Mouse (Mus musculus) heart, adult 2 months (tissue): ENCODE results near the gene Zcchc14. TPM values are rescaled to one million over a fixed set of nuclear protein-coding genes. Genes with fewer than 3 reads are reported as not detected.

Source experiments
- DNase-seq, 2 experiments: peaks; one replicate each; pipeline ENCODE4 v3.0.0; 2021
- H3K27ac ChIP-seq: fragments of 200-600 bp; 2 replicates; pipeline ENCODE4 v1.8.1; 2022
- H3K27me3 ChIP-seq: fragments of 200-500 bp; 2 replicates; pipeline ENCODE4 v1.6.1; 2012; ENCODE audit warnings: mild to moderate bottlenecking, low read length, inconsistent platforms, mixed read lengths; ENCODE audit not compliant: control insufficient read depth, insufficient read depth
- H3K36me3 ChIP-seq: fragments of 200-500 bp; 2 replicates; pipeline ENCODE4 v1.6.1; 2012; ENCODE audit warnings: low read length, inconsistent platforms; ENCODE audit not compliant: control insufficient read depth, insufficient read depth
- H3K4me1 ChIP-seq: fragments of 200-500 bp; 2 replicates; pipeline ENCODE4 v1.6.1; 2011; ENCODE audit warnings: low read length; ENCODE audit not compliant: control insufficient read depth, insufficient read depth
- H3K4me3 ChIP-seq: fragments of 200-600 bp; 2 replicates; pipeline ENCODE4 v1.8.1; 2022
- H3K79me2 ChIP-seq: fragments of 200-500 bp; replicated peaks from 2 replicates; pipeline ENCODE4 v1.6.1; 2012; ENCODE audit warnings: mild to moderate bottlenecking, inconsistent platforms, low read length, moderate library complexity, mixed read lengths; ENCODE audit not compliant: control insufficient read depth, insufficient read depth
- H3K9ac ChIP-seq: fragments of 200-500 bp; 2 replicates; pipeline ENCODE4 v1.6.1; 2012; ENCODE audit warnings: low read depth, mild to moderate bottlenecking, control low read depth, inconsistent platforms, low read length, mixed read lengths
- CTCF ChIP-seq: fragments of 200-600 bp; IDR thresholded peaks from 2 replicates; pipeline ENCODE4 v1.8.1; 2022; ENCODE audit warnings: antibody characterized with exemption, mild to moderate bottlenecking, moderate library complexity
- EP300 ChIP-seq: fragments of 200-500 bp; IDR thresholded peaks from 2 replicates; pipeline ENCODE4 v1.6.1; 2011; ENCODE audit warnings: low read depth, low read length, control low read depth; ENCODE audit not compliant: insufficient read depth
- POLR2A ChIP-seq: fragments of 200-500 bp; IDR thresholded peaks from 2 replicates; pipeline ENCODE4 v1.6.1; 2011; ENCODE audit warnings: mild to moderate bottlenecking, low read depth, low read length, control low read depth; ENCODE audit not compliant: insufficient read depth
- WGBS: fragments of 180-500 bp; shearing (Covaris S2); methylation state at CpG from one replicate; pipeline ENCODE4 v1.1.7; 2018; 5-methylcytosine and 5-hydroxymethylcytosine counted together
- intact Hi-C: fragments of 180-260 bp; cut with DNase I; formaldehyde crosslinking; loops from one replicate; pipeline ENCODE4 v1.15.1; 2025
- polyA plus RNA-seq: library from polyadenylated mRNA; depleted of rRNA; stranded (reverse); fragments of >200 nt; gene quantifications from 2 replicates; pipeline ENCODE4 v1.2.3, GENCODE M21; 2012
- total RNA-seq, 2 experiments: library from RNA; stranded (reverse); gene quantifications; 2 replicates each; pipeline ENCODE4 v1.2.3; 2021

Zcchc14 gene
- total and polyA plus RNA-seq, 3 experiments: 17.6 to 30.0 (median 28.5) TPM

- no peak for DNase-seq
- no peak overlapping the region for H3K4me3 ChIP-seq
- no peak for TF ChIP-seq EP300
- 45% methylated on average over 18 of the region's 18 CpGs for WGBS
- H3K36me3 ChIP-seq: no peaks in the 10 kb centered on the region
- intact Hi-C loops: no loop called here
- H3K27ac ChIP-seq: no peak overlapping the region
- H3K79me2 ChIP-seq: no peaks in the 10 kb centered on the region
- H3K9ac ChIP-seq: no peak overlapping the region
- peaks cover 8% of the 10 kb centered on the region for H3K4me1 ChIP-seq
- no peaks in the 10 kb centered on the region for H3K27me3 ChIP-seq
Observed at GRCm38 (mm10) chr8:121661631-121662357, 9.1 kb upstream of the Zcchc14 start.

- no peak overlapping the region for H3K4me3 ChIP-seq
- H3K4me1 ChIP-seq: peaks cover 4% of the 10 kb centered on the region
- no peak overlapping the region for H3K9ac ChIP-seq
- no peak overlapping the region for H3K27ac ChIP-seq
- DNase-seq: no peak
- intact Hi-C loops: no loop called here
- WGBS: 61% methylated on average over 15 of the region's 15 CpGs
- H3K27me3 ChIP-seq: no peaks in the 10 kb centered on the region
- H3K79me2 ChIP-seq: no peaks in the 10 kb centered on the region
- TF ChIP-seq CTCF: no peak
- H3K36me3 ChIP-seq: no peaks in the 10 kb centered on the region
Observed at GRCm38 (mm10) chr8:121660602-121661001, 7.9 kb upstream of the Zcchc14 start.

GRCm38 (mm10) chr8:121654966-121655494 is 2.3 kb upstream of the Zcchc14 start:
- DNase-seq: no peak
- Histone ChIP-seq H3K27ac (no peak overlapping the region), H3K79me2 (peaks cover 10% of the 10 kb centered on the region), H3K27me3 (no peaks in the 10 kb centered on the region), H3K9ac (no peak overlapping the region), H3K4me1 (peaks cover 12% of the 10 kb centered on the region), H3K4me3 (no peak overlapping the region), H3K36me3 (no peaks in the 10 kb centered on the region; the same call in 1 of the 2 replicates)
- 88% methylated on average over 14 of the region's 14 CpGs for WGBS
- TF ChIP-seq POLR2A: no peak
- no peak for TF ChIP-seq CTCF
- no peak for TF ChIP-seq EP300
- intact Hi-C loops: no loop called here

GRCm38 (mm10) chr8:121654131-121654530 is 1.4 kb upstream of the Zcchc14 start:
- Histone ChIP-seq H3K27ac (no peak overlapping the region; the same call in 1 of the 2 replicates), H3K4me3 (no peak overlapping the region), H3K27me3 (no peaks in the 10 kb centered on the region)

GRCm38 (mm10) chr8:121653340-121654019 is 779 bp upstream of the Zcchc14 start:
- Histone ChIP-seq H3K36me3 (no peaks in the 10 kb centered on the region; the same call in 1 of the 2 replicates), H3K27ac (peak overlapping the region; percentile 94), H3K4me1 (peaks cover 22% of the 10 kb centered on the region), H3K27me3 (no peaks in the 10 kb centered on the region), H3K4me3 (peak overlapping the region; percentile 80), H3K9ac (peak overlapping the region; percentile 82), H3K79me2 (peaks cover 12% of the 10 kb centered on the region)
- WGBS: 3% methylated on average over 31 of the region's 31 CpGs
- intact Hi-C loops: no loop called here
- DNase-seq: no peak
- no peak for TF ChIP-seq CTCF
- no peak for TF ChIP-seq EP300
- no peak for TF ChIP-seq POLR2A

More at GRCm38 (mm10) chr8:121654131-121654530, 1.4 kb upstream of the Zcchc14 start:
- Histone ChIP-seq H3K36me3 (no peaks in the 10 kb centered on the region; the same call in 1 of the 2 replicates), H3K4me1 (peaks cover 18% of the 10 kb centered on the region), H3K9ac (no peak overlapping the region), H3K79me2 (peaks cover 12% of the 10 kb centered on the region)
- WGBS: 91% methylated on average over 4 of the region's 4 CpGs
- TF ChIP-seq POLR2A (no peak), EP300 (no peak), CTCF (no peak)
- intact Hi-C loops: no loop called here
- DNase-seq: no peak

- no peaks in the 10 kb centered on the region; the same call in 1 of the 2 replicates for H3K36me3 ChIP-seq
- peak; percentile 60 to 72 for DNase-seq
- TF ChIP-seq POLR2A: no peak
- TF ChIP-seq CTCF: no peak
- no peak for TF ChIP-seq EP300
- H3K4me3 ChIP-seq: peak overlapping the region; percentile 77
- intact Hi-C loops: loop anchor here (2.0 kb wide), 1 partner anchor 15 kb away; no protein-coding TSS in a partner anchor
- peaks cover 14% of the 10 kb centered on the region for H3K79me2 ChIP-seq
- peak overlapping the region; percentile 73 for H3K27ac ChIP-seq
- WGBS: 7% methylated on average over 56 of the region's 56 CpGs
- peaks cover 30% of the 10 kb centered on the region for H3K4me1 ChIP-seq
- peak overlapping the region; percentile 97 for H3K9ac ChIP-seq
- H3K27me3 ChIP-seq: no peaks in the 10 kb centered on the region
Observed at GRCm38 (mm10) chr8:121651874-121652361, 783 bp downstream of the Zcchc14 start.
